Mouse (Mus musculus) spleen, adult 18-20 months (tissue): ENCODE data around the gene Klhl36.

Experiments
- DNase-seq, 2 experiments: peaks; one replicate each; pipeline ENCODE4 v3.0.0; 2022; ENCODE audit warnings: mixed read lengths in 2 of 2

Gene Klhl36

GRCm38 (mm10) chr8:119861706-119862389 lies at the start of gene Klhl36:
Klhl36 (plus strand) TSS chr8:119862266.
- DNase-seq: peak; percentile 99

DNA sequence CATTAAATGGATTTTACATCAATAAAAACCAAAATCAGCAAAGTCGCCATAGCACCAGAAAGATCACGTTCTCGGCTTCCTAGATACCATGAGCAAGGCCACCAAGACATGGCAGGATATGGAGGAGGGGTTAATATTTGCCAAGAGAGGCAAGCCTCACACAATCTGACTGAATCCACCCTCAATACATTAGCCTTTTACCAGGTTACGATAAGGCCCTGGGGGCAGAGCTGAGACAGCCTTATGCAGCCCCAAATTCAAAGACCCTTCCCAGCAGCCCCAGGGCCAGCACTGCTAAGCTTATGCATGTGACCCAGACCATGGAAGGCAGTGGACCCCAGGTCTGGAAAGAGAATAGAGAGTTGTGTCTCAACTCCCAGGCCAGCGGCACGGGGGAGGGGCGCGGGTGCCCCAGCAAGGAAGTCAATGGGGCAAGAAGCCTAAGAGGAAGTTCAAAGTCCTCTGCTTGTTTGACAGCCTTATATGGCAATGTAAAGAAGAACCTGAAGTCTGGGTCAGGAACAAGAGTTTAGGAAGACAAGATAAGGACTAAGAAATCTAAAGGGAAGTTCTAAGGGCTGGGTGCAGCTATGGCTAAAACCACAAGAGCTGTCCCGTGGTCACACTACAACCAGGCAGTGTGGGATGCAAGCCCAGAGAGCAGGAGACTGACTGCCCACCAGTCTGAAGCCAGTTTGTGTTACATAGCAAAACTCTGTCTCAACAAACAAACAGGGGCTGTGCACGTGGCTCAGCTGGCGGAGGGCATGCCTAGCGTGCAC lies 49.2 kb upstream of the Klhl36 start:
- peak; percentile 65 to 79 for DNase-seq

- DNase-seq: no peak
These were observed 45.8 kb upstream of the Klhl36 start for GRCm38 (mm10) chr8:119816219-119816618.

DNA sequence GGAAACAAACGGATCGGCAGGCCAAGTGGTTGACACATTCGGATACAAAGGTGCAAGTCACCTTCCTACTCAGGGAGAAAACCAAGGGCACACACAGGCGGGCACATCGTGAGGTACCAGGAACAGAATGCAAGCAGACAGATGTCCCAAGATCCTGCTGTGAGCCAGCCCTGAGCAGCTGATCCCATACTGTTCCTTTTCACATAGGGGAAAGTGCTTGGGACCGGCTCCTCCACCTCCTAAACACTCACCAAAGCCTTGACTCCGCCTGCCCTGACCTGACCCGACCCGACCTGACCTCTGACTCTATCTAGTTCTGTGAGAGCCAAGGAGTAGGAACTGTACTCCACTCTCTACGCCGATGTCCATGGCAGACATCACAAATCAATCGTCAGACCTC lies 44.6 kb upstream of the Klhl36 start:
- no peak for DNase-seq

- DNase-seq: no peak
These were observed 42.8 kb upstream of the Klhl36 start for GRCm38 (mm10) chr8:119819316-119819715.

DNA sequence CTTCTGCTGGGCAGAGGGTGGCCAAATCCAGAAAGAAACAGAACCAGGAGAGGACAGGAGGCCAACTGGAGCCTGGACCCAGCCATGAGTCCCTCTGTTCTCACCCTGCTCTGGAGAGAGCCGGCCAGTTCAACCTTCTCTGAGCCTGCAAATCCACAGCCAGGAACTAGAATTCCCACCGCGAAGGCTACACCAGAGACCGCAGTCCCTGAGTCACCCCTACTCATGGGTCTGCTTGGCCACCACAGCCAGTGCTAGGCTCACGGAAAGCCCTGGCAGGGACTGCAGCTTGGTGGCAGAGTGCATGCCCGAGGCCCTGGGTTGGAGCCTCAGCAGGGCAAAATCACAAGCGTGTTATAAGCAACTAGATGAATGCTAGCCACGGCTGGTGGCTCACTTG lies 42.1 kb upstream of the Klhl36 start:
- DNase-seq: no peak

GRCm38 (mm10) chr8:119821691-119822090 lies 40.4 kb upstream of the Klhl36 start:
- no peak for DNase-seq

- no peak for DNase-seq
These were observed 38.8 kb upstream of the Klhl36 start for GRCm38 (mm10) chr8:119823278-119823677.

DNA sequence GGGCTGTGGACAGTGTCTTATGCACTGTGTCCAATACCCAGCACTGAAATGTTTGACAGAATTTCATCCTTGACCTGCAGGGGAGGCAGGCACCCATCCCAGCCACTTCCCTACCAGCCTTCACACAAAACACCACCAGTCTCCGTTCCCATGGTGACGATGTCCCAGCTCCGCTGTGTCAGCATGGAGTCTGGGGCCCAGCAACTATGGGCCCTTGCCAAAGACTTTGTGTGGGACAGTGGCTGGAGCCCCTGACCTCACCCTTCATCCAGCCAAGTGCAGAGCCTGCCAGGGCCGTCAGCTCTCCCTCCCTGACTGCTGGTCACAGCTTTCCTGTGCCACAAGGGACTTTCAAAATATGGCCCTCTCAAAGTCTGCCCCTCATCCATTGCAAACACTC lies 38.0 kb upstream of the Klhl36 start:
- DNase-seq: no peak

GRCm38 (mm10) chr8:119824809-119825273 lies 37.2 kb upstream of the Klhl36 start:
- no peak for DNase-seq

DNA sequence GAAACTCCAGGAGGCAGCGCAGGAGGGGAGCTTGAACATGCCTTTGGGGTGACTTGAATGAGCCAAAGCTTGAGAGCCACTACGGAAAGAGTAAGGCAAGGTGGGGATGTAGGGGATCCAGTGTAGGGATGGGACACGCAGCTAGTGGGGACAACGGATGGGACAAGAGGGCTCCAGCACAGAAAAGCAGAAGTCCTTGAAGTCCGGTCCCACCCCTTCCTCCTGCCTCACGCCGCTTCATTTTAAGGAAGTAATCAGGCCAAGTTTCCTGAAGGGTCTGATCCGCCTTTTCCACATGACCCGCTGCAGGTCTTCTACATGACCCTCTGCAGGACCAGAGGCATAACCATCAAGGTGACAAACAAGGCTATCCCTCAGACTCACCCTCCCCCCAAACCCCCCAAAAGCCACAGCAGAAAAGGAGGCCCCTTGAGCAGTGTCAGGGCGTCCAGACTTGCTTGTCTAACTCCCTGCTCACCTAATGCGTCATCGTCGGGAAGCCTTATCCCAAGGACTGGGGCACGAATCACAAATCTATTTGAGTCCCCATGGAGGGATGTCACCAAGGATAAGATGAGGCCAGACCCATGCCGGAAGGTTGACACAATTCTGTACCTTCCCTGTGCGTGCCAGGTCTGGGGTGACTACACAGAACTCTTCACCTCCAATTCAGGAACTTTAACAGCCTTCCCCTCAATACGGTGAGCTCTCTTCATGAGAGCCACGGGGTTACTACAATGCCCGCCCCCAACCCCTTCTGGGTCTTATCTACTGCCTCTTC lies 35.9 kb upstream of the Klhl36 start:
- DNase-seq: no peak

DNA sequence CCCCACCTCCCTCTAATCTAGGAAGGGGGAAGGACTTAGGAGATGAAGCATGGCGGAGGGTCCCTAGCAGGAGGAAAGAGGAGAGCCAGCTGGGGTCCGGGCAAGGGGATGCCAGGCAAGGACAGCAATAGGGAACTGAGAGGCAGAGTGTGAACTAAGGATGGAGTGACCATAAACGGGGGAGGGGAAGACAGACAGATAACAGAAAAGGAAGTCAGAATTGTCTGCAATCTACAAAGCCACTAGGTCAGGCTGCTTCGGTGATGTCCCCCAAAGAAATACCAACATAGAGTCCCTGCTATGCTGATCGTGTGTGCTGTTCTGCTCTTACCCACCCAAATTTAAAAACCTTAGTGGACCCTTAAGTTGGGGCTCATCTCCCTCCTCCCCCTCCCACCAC lies 35.1 kb upstream of the Klhl36 start:
- no peak for DNase-seq

DNA sequence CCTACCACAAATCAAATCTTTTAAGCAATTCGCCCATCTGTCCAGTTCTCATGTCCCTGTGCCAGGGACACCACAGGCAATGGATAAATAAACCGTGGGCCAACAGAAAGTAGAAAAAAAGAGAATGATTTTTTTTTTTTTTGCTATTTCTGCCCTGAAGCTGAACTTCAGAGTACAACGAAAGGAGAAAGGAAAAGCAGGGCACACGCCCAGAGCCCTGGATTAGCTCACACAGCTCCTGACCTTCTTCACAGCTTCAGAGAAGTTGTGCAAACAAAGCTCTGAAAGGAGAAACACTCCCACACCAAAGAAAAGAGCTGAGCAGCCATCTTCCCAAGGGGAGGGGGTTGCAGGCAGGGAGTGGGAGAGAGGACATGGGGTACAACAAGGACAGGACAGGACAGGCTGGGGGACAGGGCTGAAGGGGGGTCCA lies 34.3 kb upstream of the Klhl36 start:
- DNase-seq: no peak

- DNase-seq: no peak
These were observed 33.1 kb upstream of the Klhl36 start for GRCm38 (mm10) chr8:119829015-119829414.

DNA sequence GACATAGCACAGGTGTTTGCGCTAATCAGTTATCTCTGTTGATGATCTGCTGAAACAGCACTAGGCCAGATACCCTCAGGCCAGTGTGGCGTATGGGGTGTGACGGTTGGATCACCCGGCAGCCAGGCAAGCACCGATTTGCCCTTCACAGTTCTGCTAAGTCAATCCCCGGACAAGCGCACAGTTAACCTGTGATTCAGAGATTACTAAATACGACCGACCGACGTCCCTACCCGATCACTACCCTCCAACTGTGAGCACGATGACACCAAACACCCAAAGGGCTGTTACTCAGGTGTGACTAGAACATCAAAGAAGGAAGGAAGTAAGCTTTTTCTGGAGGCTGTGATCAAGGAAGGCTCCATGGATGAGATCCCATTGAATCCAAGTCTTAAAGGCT lies 32.6 kb upstream of the Klhl36 start:
- no peak for DNase-seq

DNA sequence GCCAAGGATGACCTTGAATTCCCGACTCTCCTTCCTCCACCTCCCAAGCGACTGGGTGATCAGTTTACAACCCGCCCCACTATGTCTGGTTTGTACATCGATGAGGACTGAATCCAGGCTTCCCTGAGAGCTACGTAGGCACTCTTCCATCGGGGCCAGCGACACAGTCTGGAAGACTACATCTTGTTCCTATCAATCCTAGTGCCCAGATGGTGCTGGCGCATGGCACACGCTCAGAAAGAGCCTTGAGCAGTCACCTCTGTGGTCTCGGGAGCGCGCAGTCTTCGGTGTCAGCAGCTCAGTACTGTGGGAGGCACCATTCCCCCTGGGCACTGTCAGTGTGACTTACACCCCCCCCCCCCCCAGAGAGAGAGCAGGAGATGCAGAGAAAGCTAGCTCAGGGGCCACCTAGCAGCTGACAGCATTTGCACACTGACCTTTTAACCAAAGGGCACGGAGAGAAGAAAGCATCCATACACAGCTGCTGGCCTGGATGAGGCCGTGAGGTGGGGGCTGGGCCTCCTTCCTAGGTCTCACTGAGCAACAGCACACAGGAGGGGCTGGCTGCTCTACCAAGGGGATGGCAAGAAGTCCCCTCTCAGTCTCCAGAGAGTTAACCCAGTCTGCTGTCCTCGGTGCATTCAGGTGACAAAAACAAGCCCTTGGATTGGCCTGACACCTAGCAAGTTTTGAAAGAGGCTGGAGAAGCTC lies 32.0 kb upstream of the Klhl36 start:
- DNase-seq: peak in 1 of 2 experiments; percentile 6

- peak in 1 of 2 experiments; percentile 38 for DNase-seq
These were observed 31.5 kb upstream of the Klhl36 start for GRCm38 (mm10) chr8:119830589-119830988.

- DNase-seq: peak; percentile 42 to 54
These were observed 30.6 kb upstream of the Klhl36 start for GRCm38 (mm10) chr8:119831336-119831995.

DNA sequence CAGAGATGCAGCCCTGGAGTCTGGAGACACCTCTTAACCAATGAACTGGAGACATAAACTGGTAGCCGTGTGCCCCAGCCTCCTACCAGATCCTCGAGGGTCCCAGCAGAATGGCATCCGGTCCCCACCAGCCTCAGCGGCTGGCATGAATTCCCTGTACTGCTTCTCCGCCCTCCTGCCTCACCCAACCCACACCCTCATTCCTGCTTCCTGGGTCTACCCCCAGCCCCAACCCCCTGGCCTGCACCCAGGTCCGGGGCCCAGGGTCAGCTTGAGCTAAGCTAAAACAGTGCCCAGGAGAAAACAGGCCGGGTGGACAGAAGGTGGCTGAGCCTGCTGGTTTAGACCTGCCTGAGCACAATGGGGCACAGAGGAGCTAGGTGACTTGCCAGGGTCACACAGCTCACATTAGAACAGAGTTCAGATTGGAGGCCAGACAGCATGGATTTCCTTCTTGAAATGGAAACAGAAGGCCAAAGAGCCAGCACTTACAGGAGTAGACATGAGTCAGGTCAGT lies 29.9 kb upstream of the Klhl36 start:
- DNase-seq: peak in 1 of 2 experiments; percentile 6

GRCm38 (mm10) chr8:119832931-119833330 lies 29.1 kb upstream of the Klhl36 start:
- peak in 1 of 2 experiments; percentile 24 for DNase-seq

DNA sequence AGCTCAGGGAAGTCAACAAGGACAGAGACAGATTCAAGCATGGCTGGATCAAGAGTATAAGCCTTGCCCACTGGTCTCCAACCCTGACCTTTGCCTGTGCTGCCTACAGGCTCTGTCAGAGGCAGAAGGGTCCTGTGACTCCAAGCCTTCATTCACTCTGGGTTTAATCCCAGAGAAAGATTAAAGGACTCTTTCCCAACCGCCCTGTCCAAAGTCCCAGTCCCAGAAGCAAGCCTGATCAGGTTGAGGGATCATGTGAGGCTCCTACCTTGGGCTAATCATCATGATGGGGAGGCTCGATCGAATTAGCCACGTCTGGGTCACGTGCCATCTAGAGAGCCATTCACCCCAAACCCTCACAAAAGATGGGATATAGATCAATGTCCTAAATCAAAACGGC lies 27.4 kb upstream of the Klhl36 start:
- DNase-seq: no peak

DNA sequence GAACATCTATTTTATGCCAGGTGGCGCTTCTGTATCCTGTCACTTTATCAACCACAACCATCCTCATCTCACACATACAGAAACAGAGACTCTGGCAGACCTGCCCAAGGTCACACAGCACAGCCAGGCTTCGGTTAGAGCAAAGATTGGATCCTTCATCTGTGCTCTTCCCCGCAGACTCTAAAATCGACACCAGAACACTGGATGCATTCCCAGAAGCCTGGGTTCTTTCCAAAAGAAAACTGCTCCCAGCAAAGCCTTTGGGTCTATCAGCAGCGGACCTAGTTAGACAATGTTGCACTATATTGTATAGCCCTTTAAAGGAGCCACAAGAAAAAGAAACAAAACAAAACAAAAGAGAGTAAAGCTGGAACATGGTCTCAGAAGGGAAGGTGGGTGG lies 26.8 kb upstream of the Klhl36 start:
- DNase-seq: no peak
